Mouse (Mus musculus) heart, embryonic 16.5 days (tissue): ENCODE results near the gene Mlh1. TPM values are rescaled to one million over a fixed set of nuclear protein-coding genes. Genes with fewer than 3 reads are reported as not detected.

Source experiments
- ATAC-seq: fragments of 200-750 bp; cut with Nextera tagmentation; replicated peaks from 2 replicates; pipeline ENCODE4 v1.8.0; 2017; ENCODE audit warnings: moderate number of reproducible peaks; ENCODE audit not compliant: insufficient read depth, low FRiP score; ENCODE audit errors: extremely low read depth
- H3K27ac ChIP-seq: fragments of 300-500 bp; sonication (generic); 2 replicates; pipeline ENCODE4 v1.5.1; 2014; ENCODE audit warnings: mild to moderate bottlenecking, low read length, control low read depth, moderate library complexity
- H3K27me3 ChIP-seq: fragments of 300-500 bp; sonication (generic); 2 replicates; pipeline ENCODE4 v1.6.1; 2014; ENCODE audit warnings: low read length, mixed read lengths; ENCODE audit not compliant: control insufficient read depth, insufficient read depth
- H3K36me3 ChIP-seq: fragments of 300-500 bp; sonication (generic); 2 replicates; pipeline ENCODE4 v1.6.1; 2014; ENCODE audit not compliant: control insufficient read depth, insufficient read depth
- H3K4me1 ChIP-seq: fragments of 300-500 bp; sonication (generic); 2 replicates; pipeline ENCODE4 v1.6.1; 2014; ENCODE audit warnings: low read length, mixed read lengths; ENCODE audit not compliant: control insufficient read depth, insufficient read depth
- H3K4me2 ChIP-seq: fragments of 300-500 bp; sonication (generic); 2 replicates; pipeline ENCODE4 v1.6.1; 2014; ENCODE audit warnings: low read depth, mild to moderate bottlenecking, control low read depth, low read length
- H3K4me3 ChIP-seq: fragments of 300-500 bp; sonication (generic); 2 replicates; pipeline ENCODE4 v1.5.1; 2014; ENCODE audit warnings: mild to moderate bottlenecking, control low read depth, low read length
- H3K9ac ChIP-seq: fragments of 300-500 bp; sonication (generic); 2 replicates; pipeline ENCODE4 v1.6.1; 2014; ENCODE audit warnings: low read length, control low read depth
- H3K9me3 ChIP-seq: fragments of 300-500 bp; sonication (generic); replicated peaks from 2 replicates; pipeline ENCODE4 v1.6.1; 2016; ENCODE audit warnings: low read length; ENCODE audit not compliant: control insufficient read depth
- WGBS: fragments of 180-500 bp; shearing (Covaris S2); extraction: QIAGEN DNeasy Blood & Tissue Kit; methylation state at CpG from one replicate; pipeline ENCODE4 v1.1.7; 2014; 5-methylcytosine and 5-hydroxymethylcytosine counted together
- polyA plus RNA-seq: library from polyadenylated mRNA; unstranded; fragments of >200 nt; fragmentation: Nextera tagmentation; extraction: Ambion mirVana; gene quantifications from 2 replicates; pipeline ENCODE4 v1.2.1, GENCODE M21; 2015

Gene Mlh1
- polyA plus RNA-seq, 1 experiment from 2014 or later, result 34.6 TPM

DNA sequence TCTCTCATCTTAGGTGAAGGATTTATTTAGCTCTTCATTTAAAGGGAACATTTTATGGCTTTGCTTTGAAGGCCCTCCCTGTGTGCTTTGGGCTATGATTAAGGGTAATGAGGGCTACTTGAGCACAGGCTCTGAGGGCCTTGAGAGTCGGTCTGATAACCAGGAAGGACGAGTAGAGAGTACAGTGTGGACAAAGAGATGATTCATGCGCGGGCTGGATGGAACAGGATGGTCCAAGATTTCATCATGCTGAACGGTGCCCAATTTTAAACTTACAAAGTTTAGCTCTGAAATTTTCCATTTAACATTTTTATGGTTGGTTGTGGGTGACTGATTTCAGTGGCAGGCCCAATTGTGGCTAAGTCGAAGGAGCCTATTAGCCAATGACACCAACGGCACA lies 34.6 kb upstream of the Mlh1 start:
- Histone ChIP-seq H3K9ac (no peak overlapping the region), H3K4me3 (no peak overlapping the region), H3K4me1 (no peaks in the 10 kb centered on the region), H3K36me3 (no peaks in the 10 kb centered on the region), H3K4me2 (no peak overlapping the region), H3K27me3 (peaks cover 19% of the 10 kb centered on the region), H3K9me3 (peaks cover 10% of the 10 kb centered on the region), H3K27ac (no peak overlapping the region)
- no peak for ATAC-seq
- 78% methylated on average over 7 of the region's 7 CpGs for WGBS

- no peaks in the 10 kb centered on the region for H3K9me3 ChIP-seq
- no peak overlapping the region for H3K4me2 ChIP-seq
- no peak overlapping the region for H3K4me3 ChIP-seq
- no peak overlapping the region for H3K9ac ChIP-seq
- WGBS, result 86% methylated on average over 6 of the region's 6 CpGs
- no peaks in the 10 kb centered on the region for H3K4me1 ChIP-seq
- no peak overlapping the region for H3K27ac ChIP-seq
- no peak for ATAC-seq
- H3K36me3 ChIP-seq, result no peaks in the 10 kb centered on the region
- H3K27me3 ChIP-seq, result no peaks in the 10 kb centered on the region
Observed at GRCm38 (mm10) chr9:111304036-111304435, 32.4 kb upstream of the Mlh1 start.

GRCm38 (mm10) chr9:111302196-111302831 lies 30.7 kb upstream of the Mlh1 start:
- H3K27ac ChIP-seq, result no peak overlapping the region
- H3K36me3 ChIP-seq, result no peaks in the 10 kb centered on the region
- H3K9me3 ChIP-seq, result no peaks in the 10 kb centered on the region
- ATAC-seq, result no peak
- 73% methylated on average over 12 of the region's 12 CpGs for WGBS
- no peaks in the 10 kb centered on the region for H3K27me3 ChIP-seq
- no peak overlapping the region for H3K4me3 ChIP-seq
- H3K4me2 ChIP-seq, result no peak overlapping the region
- no peaks in the 10 kb centered on the region for H3K4me1 ChIP-seq
- no peak overlapping the region for H3K9ac ChIP-seq

- H3K4me1 ChIP-seq, result no peaks in the 10 kb centered on the region
- H3K4me3 ChIP-seq, result no peak overlapping the region
- no peak overlapping the region for H3K4me2 ChIP-seq
- H3K9me3 ChIP-seq, result no peaks in the 10 kb centered on the region
- no peak overlapping the region for H3K27ac ChIP-seq
- WGBS, result 52% methylated on average over 2 of the region's 2 CpGs
- H3K27me3 ChIP-seq, result no peaks in the 10 kb centered on the region
- no peak overlapping the region for H3K9ac ChIP-seq
- H3K36me3 ChIP-seq, result no peaks in the 10 kb centered on the region
- no peak for ATAC-seq
Observed at GRCm38 (mm10) chr9:111298606-111299005, 27.0 kb upstream of the Mlh1 start.

- Histone ChIP-seq H3K4me2 (no peak overlapping the region), H3K36me3 (no peaks in the 10 kb centered on the region), H3K27ac (no peak overlapping the region), H3K9ac (no peak overlapping the region), H3K9me3 (no peaks in the 10 kb centered on the region), H3K27me3 (no peaks in the 10 kb centered on the region), H3K4me1 (no peaks in the 10 kb centered on the region), H3K4me3 (no peak overlapping the region)
- 70% methylated on average over 7 of the region's 7 CpGs for WGBS
- no peak for ATAC-seq
Observed at GRCm38 (mm10) chr9:111296433-111296832, 24.8 kb upstream of the Mlh1 start.

- no peak overlapping the region for H3K9ac ChIP-seq
- H3K27me3 ChIP-seq, result no peaks in the 10 kb centered on the region
- H3K4me3 ChIP-seq, result no peak overlapping the region
- H3K4me2 ChIP-seq, result no peak overlapping the region
- whole genome bisulfite sequencing, result 65% methylated on average over 2 of the region's 2 CpGs
- ATAC-seq, result no peak
- no peak overlapping the region for H3K27ac ChIP-seq
- no peaks in the 10 kb centered on the region for H3K36me3 ChIP-seq
- no peaks in the 10 kb centered on the region for H3K4me1 ChIP-seq
- H3K9me3 ChIP-seq, result no peaks in the 10 kb centered on the region
Observed at GRCm38 (mm10) chr9:111295323-111295722, 23.7 kb upstream of the Mlh1 start.

DNA sequence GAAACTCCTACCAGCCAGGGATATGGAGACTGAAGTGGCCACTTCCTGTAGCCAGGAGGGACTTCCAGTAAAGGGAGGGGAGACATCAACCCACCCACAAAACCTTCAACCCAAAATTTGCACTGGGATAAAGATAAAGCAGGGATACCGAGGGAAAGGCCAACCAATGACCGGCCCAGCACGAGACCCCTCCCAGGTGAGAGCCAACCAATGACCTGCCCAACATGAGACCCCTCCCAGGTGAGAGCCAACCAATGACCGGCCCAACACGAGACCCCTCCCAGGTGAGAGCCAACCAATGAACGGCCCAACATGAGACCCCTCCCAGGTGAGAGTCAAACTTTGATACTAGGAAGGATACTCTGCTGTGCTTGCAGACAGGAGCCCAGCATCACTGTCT lies 23.3 kb upstream of the Mlh1 start:
- Histone ChIP-seq H3K4me2 (no peak overlapping the region), H3K9ac (no peak overlapping the region), H3K4me1 (no peaks in the 10 kb centered on the region), H3K27me3 (no peaks in the 10 kb centered on the region), H3K36me3 (no peaks in the 10 kb centered on the region), H3K9me3 (no peaks in the 10 kb centered on the region), H3K4me3 (no peak overlapping the region), H3K27ac (no peak overlapping the region)
- whole genome bisulfite sequencing, result 81% methylated on average over 6 of the region's 6 CpGs
- ATAC-seq, result no peak

DNA sequence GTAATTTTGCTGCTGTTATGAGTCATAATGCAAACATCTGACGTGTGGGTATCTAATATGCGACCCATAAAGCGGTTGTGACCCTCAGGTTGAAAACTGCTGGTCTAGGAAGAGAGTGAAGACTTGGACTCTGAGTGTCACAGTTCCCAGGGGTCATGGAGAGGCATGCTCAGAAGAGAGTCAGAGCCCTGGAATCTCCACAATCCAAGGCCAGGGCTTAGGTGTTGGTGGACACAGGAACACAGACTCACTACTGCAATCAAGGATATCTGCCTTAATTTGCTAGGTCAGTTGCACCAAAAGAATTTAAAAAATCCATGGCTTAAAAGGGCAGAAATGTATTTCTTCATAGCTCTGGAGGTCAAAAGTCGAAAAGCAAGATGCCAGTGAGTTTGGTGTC lies 21.6 kb upstream of the Mlh1 start:
- Histone ChIP-seq H3K27ac (no peak overlapping the region), H3K4me2 (no peak overlapping the region), H3K9me3 (no peaks in the 10 kb centered on the region), H3K36me3 (no peaks in the 10 kb centered on the region), H3K4me1 (peaks cover 3% of the 10 kb centered on the region; the same call in 1 of the 2 replicates), H3K9ac (no peak overlapping the region), H3K4me3 (no peak overlapping the region), H3K27me3 (no peaks in the 10 kb centered on the region)
- WGBS, result 74% methylated on average over 4 of the region's 4 CpGs
- ATAC-seq, result no peak

DNA sequence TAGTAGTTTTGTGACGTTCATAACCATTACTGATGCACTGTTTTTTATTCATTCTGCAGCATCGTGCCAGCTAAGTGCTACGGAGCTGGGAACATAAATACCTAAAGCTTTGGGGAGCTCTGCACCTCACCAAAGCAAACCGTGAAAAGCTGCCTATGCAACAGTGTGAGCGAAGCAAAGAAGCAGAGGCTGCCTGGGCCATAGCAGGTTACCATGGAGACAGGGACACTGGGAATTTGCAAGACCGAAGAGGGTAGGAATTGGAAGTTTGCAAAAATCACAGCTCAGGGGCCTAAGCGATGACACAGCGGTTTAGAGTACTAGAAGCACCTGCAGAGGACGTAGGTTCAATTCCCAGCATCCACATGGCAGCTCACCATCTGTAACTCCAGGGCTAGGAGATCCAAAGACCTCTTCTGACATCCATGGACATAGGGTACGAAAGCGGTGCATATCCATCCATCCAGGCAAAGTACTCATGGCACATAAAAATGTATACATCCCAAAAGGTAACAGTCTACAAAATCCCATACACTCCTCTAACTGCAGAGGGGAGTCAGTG lies 19.0 kb upstream of the Mlh1 start:
- WGBS, result 73% methylated on average over 11 of the region's 11 CpGs
- peaks cover 5% of the 10 kb centered on the region for H3K4me1 ChIP-seq
- no peak for ATAC-seq
- no peak overlapping the region for H3K9ac ChIP-seq
- H3K27me3 ChIP-seq, result no peaks in the 10 kb centered on the region
- no peak overlapping the region for H3K4me3 ChIP-seq
- no peaks in the 10 kb centered on the region for H3K36me3 ChIP-seq
- H3K4me2 ChIP-seq, result no peak overlapping the region
- no peak overlapping the region for H3K27ac ChIP-seq
- H3K9me3 ChIP-seq, result no peaks in the 10 kb centered on the region
